Mouse (Mus musculus) midbrain, embryonic 11.5 days (tissue): ENCODE measurements around the gene H2-Ke6. TPM values are rescaled to one million over a fixed set of nuclear protein-coding genes. Genes with fewer than 3 reads are reported as not detected.
"Not testable (repeated sequence)": the region's sequence is repeated elsewhere in the genome, so short reads cannot be mapped to it uniquely, and the experiment has no call there.

Experiments
- ATAC-seq: fragments of 200-750 bp; cut with Nextera tagmentation; 2 replicates; pipeline ENCODE4 v1.8.0; 2017; ENCODE audit warnings: moderate TSS enrichment, moderate library complexity; ENCODE audit not compliant: low FRiP score
- DNase-seq: peaks from one replicate; pipeline ENCODE4 v3.0.0; 2015; ENCODE audit warnings: low spot score; ENCODE audit errors: missing footprints
- H3K27ac ChIP-seq: fragments of 300-500 bp; sonication (generic); 2 replicates; pipeline ENCODE4 v1.5.1; 2014; ENCODE audit warnings: low read depth, low read length
- H3K27me3 ChIP-seq: fragments of 300-500 bp; sonication (generic); 2 replicates; pipeline ENCODE4 v1.6.1; 2014; ENCODE audit warnings: mild to moderate bottlenecking, low read length, moderate library complexity, mixed read lengths; ENCODE audit not compliant: control insufficient read depth, insufficient read depth
- H3K36me3 ChIP-seq: fragments of 300-500 bp; sonication (generic); 2 replicates; pipeline ENCODE4 v1.6.1; 2014; ENCODE audit warnings: mild to moderate bottlenecking, low read length, moderate library complexity, mixed read lengths; ENCODE audit not compliant: control insufficient read depth, insufficient read depth
- H3K4me1 ChIP-seq: fragments of 300-500 bp; sonication (generic); 2 replicates; pipeline ENCODE4 v1.6.1; 2014; ENCODE audit warnings: low read length; ENCODE audit not compliant: control insufficient read depth, insufficient read depth
- H3K4me2 ChIP-seq: fragments of 300-500 bp; sonication (generic); 2 replicates; pipeline ENCODE4 v1.6.1; 2014; ENCODE audit warnings: mild to moderate bottlenecking, moderate library complexity
- H3K4me3 ChIP-seq: fragments of 300-500 bp; sonication (generic); 2 replicates; pipeline ENCODE4 v1.5.1; 2014; ENCODE audit warnings: low read depth, low read length
- H3K9ac ChIP-seq: fragments of 300-500 bp; sonication (generic); 2 replicates; pipeline ENCODE4 v1.6.1; 2014; ENCODE audit warnings: low read length
- H3K9me3 ChIP-seq: fragments of 300-500 bp; sonication (generic); 2 replicates; pipeline ENCODE4 v1.6.1; 2016; ENCODE audit warnings: low read length; ENCODE audit not compliant: control insufficient read depth
- WGBS: fragments of 180-500 bp; shearing (Covaris S2); extraction: QIAGEN DNeasy Blood & Tissue Kit; methylation state at CpG from one replicate; pipeline ENCODE4 v1.1.7; 2014; 5-methylcytosine and 5-hydroxymethylcytosine counted together
- polyA plus RNA-seq: library from polyadenylated mRNA; unstranded; fragments of >200 nt; fragmentation: Nextera tagmentation; extraction: Ambion mirVana; gene quantifications from 2 replicates; pipeline ENCODE4 v1.2.1, GENCODE M21; 2014

Gene H2-Ke6
- polyA plus RNA-seq, 1 experiment from 2014 or later, result 99.0 TPM

DNA sequence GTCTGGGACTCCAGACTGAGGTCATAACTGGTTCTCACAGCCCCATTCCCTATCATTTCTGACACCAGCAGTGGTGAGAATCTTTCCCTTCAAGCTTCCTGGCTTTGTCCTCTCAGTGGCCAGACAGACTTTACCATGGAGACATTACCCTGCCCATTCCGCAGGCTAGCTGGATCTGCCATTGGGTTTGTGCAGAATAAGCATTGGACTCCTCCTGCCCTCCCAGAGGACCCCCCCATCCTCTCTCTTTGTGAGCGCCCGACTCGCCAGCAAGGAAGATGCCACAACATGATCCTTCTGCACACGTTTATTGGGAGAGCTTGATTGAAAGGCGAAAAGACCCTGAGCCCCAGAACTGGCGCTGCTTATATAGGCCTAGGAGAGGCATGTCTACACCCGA, 14.4 kb downstream of the H2-Ke6 start:
- Histone ChIP-seq H3K27ac (no peak overlapping the region), H3K27me3 (no peaks in the 10 kb centered on the region), H3K9me3 (no peaks in the 10 kb centered on the region), H3K4me2 (no peak overlapping the region), H3K36me3 (no peaks in the 10 kb centered on the region), H3K4me1 (no peaks in the 10 kb centered on the region), H3K9ac (no peak overlapping the region), H3K4me3 (no peak overlapping the region)
- ATAC-seq, result no peak
- no peak for DNase-seq
- 95% methylated on average over 8 of the region's 8 CpGs for WGBS

GRCm38 (mm10) chr17:34010156-34010555, 17.7 kb downstream of the H2-Ke6 start:
- H3K36me3 ChIP-seq, result no peaks in the 10 kb centered on the region
- H3K27me3 ChIP-seq, result no peaks in the 10 kb centered on the region
- no peak overlapping the region for H3K27ac ChIP-seq
- no peak overlapping the region for H3K4me3 ChIP-seq
- H3K4me1 ChIP-seq, result no peaks in the 10 kb centered on the region
- peak; percentile 56 for DNase-seq
- H3K9ac ChIP-seq, result no peak overlapping the region
- WGBS, result 73% methylated on average over 5 of the region's 5 CpGs
- H3K9me3 ChIP-seq, result no peaks in the 10 kb centered on the region
- no peak overlapping the region for H3K4me2 ChIP-seq
- ATAC-seq, result no peak

GRCm38 (mm10) chr17:34006570-34006969, 21.3 kb downstream of the H2-Ke6 start:
- Histone ChIP-seq H3K9ac (no peak overlapping the region), H3K27me3 (no peaks in the 10 kb centered on the region), H3K36me3 (no peaks in the 10 kb centered on the region), H3K4me1 (no peaks in the 10 kb centered on the region), H3K9me3 (no peaks in the 10 kb centered on the region), H3K27ac (no peak overlapping the region), H3K4me2 (no peak overlapping the region), H3K4me3 (no peak overlapping the region)
- 65% methylated on average over 2 of the region's 2 CpGs for WGBS
- ATAC-seq (no peak), DNase-seq (peak; percentile 69)

DNA sequence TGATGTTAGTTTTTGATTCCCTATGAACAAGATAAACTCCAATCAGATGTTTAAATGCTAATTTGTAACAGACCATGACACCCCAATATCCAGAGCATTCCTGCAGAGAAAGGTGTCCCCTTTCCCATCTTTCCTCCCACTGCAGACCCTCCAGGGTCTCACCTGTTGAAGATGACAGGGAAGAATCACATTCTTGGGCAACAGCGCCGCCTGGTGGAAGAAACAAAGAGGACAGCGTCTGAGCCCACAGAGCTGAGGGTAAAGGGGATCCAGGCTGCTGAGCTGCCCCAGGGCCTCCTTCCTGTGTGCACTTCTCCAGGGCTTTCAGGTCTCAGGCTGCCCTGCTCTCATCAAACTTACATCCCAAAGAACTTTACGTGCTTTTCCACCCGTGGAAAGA, 24.4 kb downstream of the H2-Ke6 start:
- H3K9ac ChIP-seq, result no peak overlapping the region
- H3K4me2 ChIP-seq, result no peak overlapping the region
- no peak overlapping the region for H3K27ac ChIP-seq
- no peak for ATAC-seq
- 9% methylated on average over 5 of the region's 5 CpGs for WGBS
- peaks cover 12% of the 10 kb centered on the region for H3K27me3 ChIP-seq
- no peak overlapping the region for H3K4me3 ChIP-seq
- H3K4me1 ChIP-seq, result no peaks in the 10 kb centered on the region
- DNase-seq, result peak; percentile 96
- no peaks in the 10 kb centered on the region for H3K9me3 ChIP-seq
- no peaks in the 10 kb centered on the region for H3K36me3 ChIP-seq

- not testable (repeated sequence) for H3K4me1 ChIP-seq, H3K4me3 ChIP-seq, H3K36me3 ChIP-seq, H3K4me2 ChIP-seq, H3K9ac ChIP-seq, DNase-seq, H3K27ac ChIP-seq, ATAC-seq, H3K9me3 ChIP-seq
- WGBS, result 58% methylated on average over 2 of the region's 2 CpGs
- peaks cover 12% of the 10 kb centered on the region for H3K27me3 ChIP-seq
Measured at GRCm38 (mm10) chr17:34000796-34001195, 27.1 kb downstream of the H2-Ke6 start.

- peak within 1 kb of the TSS; percentile 56 for H3K4me3 ChIP-seq
- peak within 1 kb of the TSS; percentile 65 for H3K9ac ChIP-seq
- H3K9me3 ChIP-seq, result no peaks in the 10 kb centered on the region
- H3K36me3 ChIP-seq, result no peaks in the 10 kb centered on the region
- H3K4me2 ChIP-seq, result peak within 1 kb of the TSS; percentile 97
- ATAC-seq, result peak; percentile 76
- DNase-seq, result peak; percentile 92
- WGBS, result under 1% methylated on average over 30 of the region's 30 CpGs
- peaks cover 12% of the 10 kb centered on the region for H3K27me3 ChIP-seq
- no peaks in the 10 kb centered on the region for H3K4me1 ChIP-seq
- no peak within 1 kb of the TSS for H3K27ac ChIP-seq
Measured at GRCm38 (mm10) chr17:34000150-34000537, 27.7 kb downstream of the H2-Ke6 start, which contains the start of gene H2-K1. Gene H2-K1, minus strand, starts transcription at chr17:34000347.

DNA sequence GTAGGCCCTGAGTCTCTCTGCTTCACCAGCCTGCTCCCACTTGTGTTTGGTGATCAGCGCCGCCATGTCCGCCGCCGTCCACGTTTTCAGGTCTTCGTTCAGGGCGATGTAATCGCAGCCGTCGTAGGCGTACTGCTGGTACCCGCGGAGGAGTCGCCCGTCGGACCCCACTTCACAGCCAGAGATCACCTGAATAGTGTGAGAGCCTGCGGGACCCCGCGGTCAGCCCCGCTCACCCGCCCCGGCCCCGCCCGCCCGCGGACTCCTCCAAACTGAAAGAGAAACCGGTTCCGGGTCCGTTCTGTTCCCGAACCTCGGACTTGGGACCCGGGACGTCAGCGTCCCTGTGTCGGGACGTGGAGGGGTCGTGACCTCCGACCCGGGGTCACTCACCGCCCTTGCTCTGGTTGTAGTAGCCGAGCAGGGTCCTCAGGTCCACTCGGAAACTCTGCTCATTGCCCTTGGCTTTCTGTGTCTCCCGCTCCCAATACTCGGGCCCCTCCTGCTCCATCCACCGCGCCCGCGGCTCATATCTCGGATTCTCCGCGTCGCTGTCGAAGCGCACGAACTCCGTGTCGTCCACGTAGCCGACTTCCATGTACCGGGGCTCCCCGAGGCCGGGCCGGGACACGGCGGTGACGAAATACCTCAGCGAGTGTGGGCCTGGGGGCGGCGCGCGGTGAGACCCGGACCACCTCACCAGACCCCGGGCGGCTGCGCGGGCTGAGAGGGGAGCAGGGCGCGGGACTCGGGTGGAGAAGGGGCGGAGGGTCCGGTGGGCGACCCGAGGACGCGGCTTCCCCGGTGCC, 28.3 kb downstream of the H2-Ke6 start:
- DNase-seq (peak; percentile 93), ATAC-seq (peak; percentile 78)
- H3K27ac ChIP-seq, result no peak overlapping the region
- no peaks in the 10 kb centered on the region for H3K36me3 ChIP-seq
- H3K4me2 ChIP-seq, result peak overlapping the region; percentile 97
- H3K4me1 ChIP-seq, result no peaks in the 10 kb centered on the region
- WGBS, result 4% methylated on average over 87 of the region's 87 CpGs
- peak overlapping the region; percentile 56 for H3K4me3 ChIP-seq
- H3K9me3 ChIP-seq, result no peaks in the 10 kb centered on the region
- H3K27me3 ChIP-seq, result peaks cover 12% of the 10 kb centered on the region
- H3K9ac ChIP-seq, result peak overlapping the region; percentile 65

GRCm38 (mm10) chr17:33998697-33999096, 29.2 kb downstream of the H2-Ke6 start:
- WGBS, result 66% methylated on average over 5 of the region's 5 CpGs
- not testable (repeated sequence) for H3K9me3 ChIP-seq

GRCm38 (mm10) chr17:33997025-33997424, 30.8 kb downstream of the H2-Ke6 start:
- ATAC-seq, H3K4me2 ChIP-seq, H3K9me3 ChIP-seq, H3K27ac ChIP-seq, H3K4me1 ChIP-seq, H3K9ac ChIP-seq, H3K4me3 ChIP-seq, DNase-seq, H3K36me3 ChIP-seq: not testable (repeated sequence)
- peaks cover 12% of the 10 kb centered on the region for H3K27me3 ChIP-seq
- WGBS, result 85% methylated on average over 2 of the region's 2 CpGs

More at GRCm38 (mm10) chr17:33998697-33999096, 29.2 kb downstream of the H2-Ke6 start:
- not testable (repeated sequence) for H3K4me2 ChIP-seq, H3K27ac ChIP-seq, H3K4me1 ChIP-seq, H3K9ac ChIP-seq, H3K4me3 ChIP-seq, H3K36me3 ChIP-seq, ATAC-seq
- peaks cover 12% of the 10 kb centered on the region for H3K27me3 ChIP-seq
- peak; percentile 87 for DNase-seq
